Mouse (Mus musculus) midbrain, embryonic 11.5 days (tissue): ENCODE measurements around the gene Prg3. TPM values are rescaled to one million over a fixed set of nuclear protein-coding genes. Genes with fewer than 3 reads are reported as not detected.

Experiments
- ATAC-seq: fragments of 200-750 bp; cut with Nextera tagmentation; 2 replicates; pipeline ENCODE4 v1.8.0; 2017; ENCODE audit warnings: moderate TSS enrichment, moderate library complexity; ENCODE audit not compliant: low FRiP score
- DNase-seq: peaks from one replicate; pipeline ENCODE4 v3.0.0; 2015; ENCODE audit warnings: low spot score; ENCODE audit errors: missing footprints
- H3K27ac ChIP-seq: fragments of 300-500 bp; sonication (generic); 2 replicates; pipeline ENCODE4 v1.5.1; 2014; ENCODE audit warnings: low read depth, low read length
- H3K27me3 ChIP-seq: fragments of 300-500 bp; sonication (generic); 2 replicates; pipeline ENCODE4 v1.6.1; 2014; ENCODE audit warnings: mild to moderate bottlenecking, low read length, moderate library complexity, mixed read lengths; ENCODE audit not compliant: control insufficient read depth, insufficient read depth
- H3K36me3 ChIP-seq: fragments of 300-500 bp; sonication (generic); 2 replicates; pipeline ENCODE4 v1.6.1; 2014; ENCODE audit warnings: mild to moderate bottlenecking, low read length, moderate library complexity, mixed read lengths; ENCODE audit not compliant: control insufficient read depth, insufficient read depth
- H3K4me1 ChIP-seq: fragments of 300-500 bp; sonication (generic); 2 replicates; pipeline ENCODE4 v1.6.1; 2014; ENCODE audit warnings: low read length; ENCODE audit not compliant: control insufficient read depth, insufficient read depth
- H3K4me2 ChIP-seq: fragments of 300-500 bp; sonication (generic); 2 replicates; pipeline ENCODE4 v1.6.1; 2014; ENCODE audit warnings: mild to moderate bottlenecking, moderate library complexity
- H3K4me3 ChIP-seq: fragments of 300-500 bp; sonication (generic); 2 replicates; pipeline ENCODE4 v1.5.1; 2014; ENCODE audit warnings: low read depth, low read length
- H3K9ac ChIP-seq: fragments of 300-500 bp; sonication (generic); 2 replicates; pipeline ENCODE4 v1.6.1; 2014; ENCODE audit warnings: low read length
- H3K9me3 ChIP-seq: fragments of 300-500 bp; sonication (generic); 2 replicates; pipeline ENCODE4 v1.6.1; 2016; ENCODE audit warnings: low read length; ENCODE audit not compliant: control insufficient read depth
- whole genome bisulfite sequencing: fragments of 180-500 bp; shearing (Covaris S2); extraction: QIAGEN DNeasy Blood & Tissue Kit; methylation state at CpG from one replicate; pipeline ENCODE4 v1.1.7; 2014; 5-methylcytosine and 5-hydroxymethylcytosine counted together
- polyA plus RNA-seq: library from polyadenylated mRNA; unstranded; fragments of >200 nt; fragmentation: Nextera tagmentation; extraction: Ambion mirVana; gene quantifications from 2 replicates; pipeline ENCODE4 v1.2.1, GENCODE M21; 2014

Prg3 gene
- polyA plus RNA-seq, 1 experiment from 2014 or later, result not detected

DNA sequence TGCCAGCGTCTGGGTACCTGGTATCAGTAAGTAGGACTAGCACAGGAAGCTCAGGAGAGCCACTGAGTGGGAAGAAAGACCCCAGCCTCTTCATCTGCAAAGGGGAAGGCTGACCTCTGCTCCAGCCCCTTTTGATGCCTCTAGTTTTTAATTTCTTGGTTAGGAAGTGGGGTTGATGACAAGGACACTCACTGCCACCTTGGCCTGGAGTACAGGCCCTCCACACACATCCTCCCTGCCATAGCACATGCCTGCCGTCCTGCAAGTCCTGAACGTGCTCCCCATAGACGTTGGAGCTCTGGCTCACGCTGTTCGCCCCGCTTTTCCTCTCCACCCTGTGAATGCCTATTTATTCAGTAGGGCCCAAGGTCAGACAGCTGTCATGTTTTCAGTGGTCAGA is 18.6 kb downstream of the Prg3 start:
- ATAC-seq (no peak), DNase-seq (no peak)
- WGBS, result 84% methylated on average over 7 of the region's 7 CpGs

DNA sequence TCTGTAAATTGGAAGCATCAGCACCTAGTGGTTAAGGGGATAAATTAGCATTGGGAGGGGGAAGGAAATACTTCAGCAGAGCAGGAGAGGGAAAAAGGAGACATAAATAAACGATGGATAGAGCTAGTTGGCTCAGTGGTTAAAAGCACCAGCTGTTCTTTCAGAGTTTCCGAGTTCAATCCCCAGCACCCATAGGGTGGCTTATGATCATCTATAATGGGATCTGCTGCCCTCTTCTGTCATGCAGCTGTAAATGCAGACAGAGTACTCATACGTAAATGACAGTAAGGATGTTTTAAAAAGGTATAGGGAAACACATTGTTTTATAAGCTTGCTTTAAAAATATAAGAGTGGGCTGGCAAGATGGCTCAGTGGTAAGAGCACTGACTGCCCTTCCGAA is 19.7 kb downstream of the Prg3 start:
- peak; percentile 87 for DNase-seq

More for the DNA sequence above, 18.6 kb downstream of the Prg3 start:
- H3K4me3 ChIP-seq, result no peak overlapping the region
- no peaks in the 10 kb centered on the region for H3K4me1 ChIP-seq
- H3K27ac ChIP-seq, result no peak overlapping the region
- H3K36me3 ChIP-seq, result no peaks in the 10 kb centered on the region
- no peaks in the 10 kb centered on the region for H3K9me3 ChIP-seq
- no peak overlapping the region for H3K9ac ChIP-seq
- no peaks in the 10 kb centered on the region for H3K27me3 ChIP-seq
- H3K4me2 ChIP-seq, result no peak overlapping the region

DNA sequence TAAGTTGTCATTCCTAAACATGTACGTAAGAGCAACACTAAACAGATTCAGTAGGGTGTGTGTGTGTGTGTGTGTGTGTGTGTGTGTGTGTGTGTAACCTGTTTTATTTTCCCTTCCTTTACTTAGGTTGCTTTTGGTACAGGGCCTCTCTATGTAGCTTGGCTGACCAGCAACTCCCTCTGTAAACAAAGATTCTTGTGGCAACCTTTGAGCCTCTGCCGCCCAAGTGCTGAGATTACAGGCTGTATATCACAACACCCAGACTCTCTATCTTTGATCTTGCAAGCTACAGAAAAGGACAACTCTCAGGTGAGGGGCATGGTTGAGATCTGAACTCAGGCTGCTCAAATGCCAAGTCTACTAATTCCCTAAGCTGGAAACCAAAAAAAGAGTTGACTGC is 21.2 kb downstream of the Prg3 start:
- Histone ChIP-seq H3K27me3 (no peaks in the 10 kb centered on the region), H3K4me1 (no peaks in the 10 kb centered on the region), H3K36me3 (no peaks in the 10 kb centered on the region), H3K27ac (no peak overlapping the region), H3K4me3 (no peak overlapping the region), H3K9ac (no peak overlapping the region), H3K9me3 (no peaks in the 10 kb centered on the region), H3K4me2 (no peak overlapping the region)
- DNase-seq, result no peak
- ATAC-seq, result no peak
- 81% methylated on average over 2 of the region's 2 CpGs for WGBS

More for the DNA sequence above, 19.7 kb downstream of the Prg3 start:
- Histone ChIP-seq H3K36me3 (no peaks in the 10 kb centered on the region), H3K9me3 (no peaks in the 10 kb centered on the region), H3K27me3 (no peaks in the 10 kb centered on the region), H3K4me3 (no peak overlapping the region), H3K4me1 (no peaks in the 10 kb centered on the region), H3K27ac (no peak overlapping the region), H3K4me2 (no peak overlapping the region), H3K9ac (no peak overlapping the region)
- WGBS, result 21% methylated on average over 4 of the region's 4 CpGs
- peak; percentile 47; the same call in 1 of the 2 replicates for ATAC-seq

DNA sequence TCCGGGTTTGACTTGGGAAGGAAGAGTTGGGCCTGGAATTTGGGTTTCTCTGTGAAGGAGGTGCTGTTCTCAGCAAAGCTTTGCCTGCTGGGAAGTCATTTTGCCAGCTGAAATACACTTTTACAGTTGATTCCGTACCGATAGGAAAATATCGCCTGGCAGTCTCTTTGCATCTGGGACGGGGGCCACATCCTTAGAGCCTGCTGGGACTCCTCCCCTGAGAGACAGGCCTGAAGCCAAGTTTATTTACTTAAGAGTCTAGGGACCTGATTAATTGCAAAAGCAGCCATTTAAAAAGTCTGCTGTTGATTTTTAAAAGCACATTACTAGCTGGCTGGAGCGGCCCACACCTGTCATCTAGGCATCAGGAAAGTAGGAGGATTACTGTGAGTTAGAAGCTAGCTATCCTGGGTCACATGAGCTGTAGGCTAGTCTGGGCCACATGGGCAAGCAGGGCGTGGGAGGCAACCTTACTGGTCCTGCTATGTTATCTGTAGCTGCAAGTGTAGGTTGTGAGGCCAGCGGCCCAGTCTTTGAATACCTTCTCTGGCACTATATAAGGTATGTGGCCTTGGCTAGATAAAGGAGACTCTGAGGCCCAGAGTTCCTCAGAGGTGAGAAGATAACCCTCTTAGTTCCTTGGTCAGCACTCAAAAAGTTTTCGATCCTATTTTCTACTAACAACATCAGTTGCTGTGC is 24.0 kb downstream of the Prg3 start:
- DNase-seq (no peak), ATAC-seq (0 out of 2 replicates have a peak, but pooled peaks have one; percentile 27)
- no peak overlapping the region for H3K4me2 ChIP-seq
- H3K27ac ChIP-seq, result no peak overlapping the region
- no peaks in the 10 kb centered on the region for H3K27me3 ChIP-seq
- no peak overlapping the region for H3K4me3 ChIP-seq
- H3K4me1 ChIP-seq, result no peaks in the 10 kb centered on the region
- no peaks in the 10 kb centered on the region for H3K9me3 ChIP-seq
- 78% methylated on average over 9 of the region's 9 CpGs for WGBS
- no peak overlapping the region for H3K9ac ChIP-seq
- H3K36me3 ChIP-seq, result no peaks in the 10 kb centered on the region

DNA sequence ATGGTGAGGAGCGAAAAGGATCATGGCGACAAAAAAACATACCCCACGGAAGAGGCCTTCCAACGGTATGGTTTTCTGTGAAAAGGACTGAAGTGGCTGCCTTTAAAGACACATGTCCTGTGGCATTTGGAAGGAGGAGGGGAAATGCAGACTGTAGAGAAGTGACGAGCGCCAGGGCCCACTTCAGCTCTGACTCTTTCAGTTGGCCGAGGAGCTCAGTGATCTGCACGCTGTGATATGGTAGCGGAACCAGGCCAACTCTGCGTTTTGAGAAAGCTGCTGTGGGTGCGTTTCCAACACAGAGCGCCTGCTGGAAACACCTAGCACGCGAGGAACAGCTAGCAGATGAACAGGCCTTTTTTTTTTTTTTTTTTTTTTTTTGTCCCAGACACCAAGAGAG is 24.7 kb downstream of the Prg3 start:
- Histone ChIP-seq H3K9me3 (no peaks in the 10 kb centered on the region), H3K9ac (no peak overlapping the region), H3K4me2 (no peak overlapping the region), H3K27me3 (no peaks in the 10 kb centered on the region), H3K4me3 (no peak overlapping the region), H3K27ac (no peak overlapping the region), H3K4me1 (no peaks in the 10 kb centered on the region), H3K36me3 (no peaks in the 10 kb centered on the region)
- ATAC-seq (no peak), DNase-seq (no peak)
- WGBS, result 87% methylated on average over 14 of the region's 14 CpGs

DNA sequence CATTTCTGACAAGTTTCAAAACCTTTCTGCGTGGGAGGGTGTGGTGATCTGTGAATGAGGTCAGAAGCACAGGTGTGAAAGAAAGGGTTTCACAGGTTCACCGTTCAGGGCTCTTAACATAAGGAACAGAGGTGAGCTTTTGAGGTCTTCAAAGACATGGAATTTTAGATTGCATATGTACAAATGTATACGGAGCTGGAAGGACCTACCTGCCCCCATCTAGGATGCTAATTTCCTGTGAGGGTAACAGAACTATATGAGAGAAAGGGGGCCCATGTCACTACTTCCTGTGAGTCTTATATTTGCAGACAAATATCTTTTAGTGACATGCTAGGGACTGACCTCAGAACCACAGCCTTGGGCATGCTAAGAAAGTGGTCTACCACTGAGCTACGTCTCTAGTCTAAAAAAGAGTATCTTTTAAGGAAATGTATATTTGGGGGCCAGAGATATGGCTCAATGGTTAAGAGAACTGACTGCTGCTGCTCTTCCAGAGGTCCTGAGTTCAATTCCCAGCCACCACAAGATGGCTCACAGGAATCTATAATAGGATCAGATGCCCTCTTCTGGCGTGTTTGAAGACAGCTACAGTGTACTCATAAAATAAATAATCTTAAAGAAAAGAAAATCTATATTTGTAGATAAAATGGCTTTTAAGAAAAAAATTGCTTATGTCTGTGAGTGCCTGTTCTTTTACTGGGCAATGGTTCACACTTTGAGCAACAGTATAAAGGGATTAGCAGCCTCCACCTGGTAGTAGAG is 26.0 kb downstream of the Prg3 start:
- Histone ChIP-seq H3K9me3 (no peaks in the 10 kb centered on the region), H3K4me1 (no peaks in the 10 kb centered on the region), H3K27me3 (no peaks in the 10 kb centered on the region), H3K36me3 (no peaks in the 10 kb centered on the region), H3K4me3 (no peak overlapping the region), H3K9ac (no peak overlapping the region), H3K27ac (no peak overlapping the region), H3K4me2 (no peak overlapping the region)
- ATAC-seq (no peak), DNase-seq (no peak)
- WGBS, result 83% methylated on average over 5 of the region's 5 CpGs

DNA sequence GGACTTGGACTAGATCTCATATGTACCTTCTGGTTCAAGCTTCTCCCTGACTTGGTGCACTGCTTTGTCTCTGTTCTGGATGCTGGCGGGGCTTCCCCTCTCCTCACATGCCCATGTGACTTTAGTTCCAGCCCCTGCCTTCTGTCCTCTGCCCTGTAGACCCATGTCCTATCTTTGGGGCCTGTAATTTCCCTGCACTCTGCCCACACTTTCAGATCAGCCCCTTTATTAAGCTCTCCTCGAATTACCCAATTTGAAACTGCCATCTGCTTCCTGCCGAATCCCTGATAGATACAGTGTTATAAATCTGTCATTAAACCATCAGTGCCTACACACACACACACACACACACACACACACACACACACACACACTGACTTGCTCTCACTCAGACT is 26.6 kb downstream of the Prg3 start:
- no peak for DNase-seq
- 75% methylated on average over 3 of the region's 3 CpGs for WGBS

DNA sequence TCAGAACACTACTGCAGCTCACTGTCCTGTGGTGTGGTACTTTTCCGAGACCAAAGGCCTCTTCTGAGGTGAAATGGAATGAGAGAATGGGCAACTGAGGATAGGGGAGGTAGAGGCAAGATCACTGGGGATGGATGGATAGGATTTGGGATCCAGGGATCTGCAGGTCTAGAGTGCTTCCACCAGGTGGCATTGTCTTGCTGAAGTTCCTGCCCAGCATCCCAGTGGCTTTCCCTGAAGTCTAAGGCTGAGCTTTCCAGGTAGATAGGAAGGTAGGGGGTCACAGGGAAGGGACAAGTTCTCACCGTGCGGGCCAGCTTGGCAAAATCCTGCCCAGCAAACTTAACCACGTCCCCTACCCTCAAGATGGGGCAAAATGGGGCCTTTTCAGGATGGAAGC is 34.0 kb downstream of the Prg3 start:
- H3K27ac ChIP-seq, result no peak overlapping the region
- no peaks in the 10 kb centered on the region for H3K9me3 ChIP-seq
- no peak for ATAC-seq
- H3K4me3 ChIP-seq, result no peak overlapping the region
- no peak overlapping the region for H3K9ac ChIP-seq
- H3K4me2 ChIP-seq, result no peak overlapping the region
- H3K36me3 ChIP-seq, result no peaks in the 10 kb centered on the region
- no peaks in the 10 kb centered on the region for H3K4me1 ChIP-seq
- no peaks in the 10 kb centered on the region for H3K27me3 ChIP-seq
- DNase-seq, result no peak
- 23% methylated on average over 4 of the region's 4 CpGs for WGBS

More for the DNA sequence above, 26.6 kb downstream of the Prg3 start:
- no peak overlapping the region for H3K27ac ChIP-seq
- H3K9ac ChIP-seq, result no peak overlapping the region
- H3K9me3 ChIP-seq, result no peaks in the 10 kb centered on the region
- no peaks in the 10 kb centered on the region for H3K36me3 ChIP-seq
- H3K4me1 ChIP-seq, result no peaks in the 10 kb centered on the region
- no peaks in the 10 kb centered on the region for H3K27me3 ChIP-seq
- H3K4me3 ChIP-seq, result no peak overlapping the region
- no peak for ATAC-seq
- H3K4me2 ChIP-seq, result no peak overlapping the region

DNA sequence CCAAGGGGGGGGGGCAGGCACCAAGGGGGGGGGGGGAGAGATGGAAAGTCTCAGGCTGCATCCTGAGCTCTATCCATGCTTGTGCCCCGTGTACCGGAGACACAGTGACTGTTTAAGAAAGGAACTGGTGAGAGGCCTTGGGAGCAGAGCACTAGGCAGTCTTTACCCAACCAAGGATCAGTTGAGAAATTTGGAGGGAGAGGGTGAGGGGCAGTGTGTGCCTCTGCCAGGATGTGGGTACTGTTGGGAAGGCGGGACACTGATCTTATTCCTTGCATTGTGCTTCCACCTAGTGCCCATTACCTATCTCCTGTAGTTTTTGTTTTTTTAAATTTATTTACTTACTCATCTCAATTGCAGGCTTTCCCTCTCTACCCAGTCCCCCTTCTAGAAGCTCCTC is 38.2 kb downstream of the Prg3 start:
- no peaks in the 10 kb centered on the region for H3K36me3 ChIP-seq
- 77% methylated on average over 3 of the region's 3 CpGs for WGBS
- H3K4me1 ChIP-seq, result no peaks in the 10 kb centered on the region
- ATAC-seq, result no peak
- no peaks in the 10 kb centered on the region for H3K9me3 ChIP-seq
- no peak overlapping the region for H3K27ac ChIP-seq
- H3K4me2 ChIP-seq, result no peak overlapping the region
- H3K9ac ChIP-seq, result no peak overlapping the region
- no peak overlapping the region for H3K4me3 ChIP-seq
- H3K27me3 ChIP-seq, result no peaks in the 10 kb centered on the region
- DNase-seq, result no peak
